Mouse (Mus musculus): ENCODE results near the gene Sh3bp5l.
"Not testable (repeated sequence)": the region's sequence is repeated elsewhere in the genome, so short reads cannot be mapped to it uniquely, and the experiment has no call there.

Gene Sh3bp5l

GRCm38 (mm10) chr11:58322824-58323569 lies 7.5 kb upstream of the Sh3bp5l start:
- ATAC-seq (ENCODE audit: low TSS enrichment), result peak; percentile 90

- peak; percentile 6; the same call in 1 of the 2 replicates for ATAC-seq (ENCODE audit: low TSS enrichment)
Observed at GRCm38 (mm10) chr11:58323570-58324340, 6.8 kb upstream of the Sh3bp5l start.

- ATAC-seq (ENCODE audit: low TSS enrichment), result no peak
Observed at GRCm38 (mm10) chr11:58324614-58325229, 5.8 kb upstream of the Sh3bp5l start.

DNA sequence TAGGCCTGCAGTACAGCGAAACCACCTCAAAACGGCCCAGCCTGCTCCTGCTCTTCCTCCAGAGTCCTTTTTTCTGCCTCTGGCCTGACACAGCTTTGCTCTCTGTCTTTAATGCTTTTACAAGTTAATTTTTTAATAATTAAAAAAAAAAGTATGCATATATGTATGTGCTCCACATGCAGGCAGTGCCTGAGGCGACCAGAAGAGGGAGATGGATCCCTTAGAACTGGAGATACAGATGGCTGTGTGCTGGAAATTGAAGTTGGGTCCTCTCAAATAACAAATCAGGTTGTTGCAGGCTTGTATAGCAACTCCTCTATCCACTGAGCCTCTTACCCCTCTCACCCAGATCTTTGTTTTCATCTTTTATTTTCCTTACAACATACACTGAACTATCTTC lies 3.7 kb upstream of the Sh3bp5l start:
- no peak for ATAC-seq (ENCODE audit: low TSS enrichment)

- ATAC-seq (ENCODE audit: low TSS enrichment), result peak; percentile 45
Observed at GRCm38 (mm10) chr11:58329906-58330275, 633 bp upstream of the Sh3bp5l start.

DNA sequence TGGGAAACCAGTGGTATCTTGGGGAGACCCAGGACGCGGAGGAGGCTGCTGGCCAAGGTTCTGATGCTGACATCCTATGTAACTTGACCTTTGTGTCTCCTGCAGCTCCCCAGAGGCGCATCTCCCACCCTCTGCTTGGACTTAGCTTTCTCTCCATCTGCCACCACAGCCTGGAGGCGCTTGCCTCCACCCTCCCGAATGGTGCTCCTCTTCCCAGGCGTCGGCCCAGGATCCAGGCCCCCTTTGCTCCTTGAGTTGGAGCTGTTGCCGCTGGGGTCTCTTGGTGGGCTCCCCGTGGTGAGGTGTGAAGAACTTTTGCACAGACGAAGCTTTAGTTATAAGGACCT lies 598 bp downstream of the Sh3bp5l start:
- 0 out of 2 replicates have a peak, but pooled peaks have one; percentile 2 for ATAC-seq (ENCODE audit: low TSS enrichment)

DNA sequence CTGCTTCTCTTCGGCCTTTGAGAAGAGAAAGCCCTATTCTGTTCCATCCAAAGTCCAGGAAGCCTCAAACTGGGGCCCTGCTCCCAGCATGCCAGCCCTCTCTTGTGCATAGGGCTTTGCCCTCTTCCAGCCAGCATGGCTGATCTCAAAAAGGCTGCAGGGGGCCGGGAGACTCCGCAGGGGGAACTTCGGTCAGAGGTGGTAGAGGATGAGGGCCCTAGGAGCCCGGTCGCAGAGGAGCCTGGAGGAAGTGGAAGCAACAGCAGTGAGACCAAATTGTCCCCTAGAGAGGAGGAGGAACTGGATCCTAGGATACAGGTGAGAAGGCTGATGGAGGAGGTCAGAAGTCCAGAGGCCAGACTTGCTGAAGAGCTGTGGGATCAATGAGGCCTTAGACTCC lies 1.0 kb downstream of the Sh3bp5l start:
- ATAC-seq (ENCODE audit: low TSS enrichment), result no peak

DNA sequence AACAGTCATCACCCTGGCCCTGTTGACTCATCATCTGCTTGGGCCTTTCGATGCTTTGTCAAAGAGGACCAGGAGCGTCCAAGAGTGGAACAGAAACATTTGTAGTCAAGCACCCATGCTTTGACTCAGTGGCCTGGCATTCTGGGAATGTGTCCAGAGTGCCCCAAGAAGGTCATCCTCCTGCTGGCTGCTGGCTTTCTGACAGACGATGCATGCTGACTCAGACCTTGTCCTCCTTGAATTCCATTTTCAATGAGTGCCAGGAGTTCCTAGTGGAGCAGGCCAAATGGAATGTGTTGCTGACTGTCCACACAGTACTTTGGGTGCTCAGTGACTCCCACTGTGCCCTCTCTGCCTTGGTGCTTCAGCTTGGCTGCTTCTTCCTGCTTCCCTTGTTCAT lies 4.2 kb downstream of the Sh3bp5l start:
- ATAC-seq (ENCODE audit: low TSS enrichment), result no peak

DNA sequence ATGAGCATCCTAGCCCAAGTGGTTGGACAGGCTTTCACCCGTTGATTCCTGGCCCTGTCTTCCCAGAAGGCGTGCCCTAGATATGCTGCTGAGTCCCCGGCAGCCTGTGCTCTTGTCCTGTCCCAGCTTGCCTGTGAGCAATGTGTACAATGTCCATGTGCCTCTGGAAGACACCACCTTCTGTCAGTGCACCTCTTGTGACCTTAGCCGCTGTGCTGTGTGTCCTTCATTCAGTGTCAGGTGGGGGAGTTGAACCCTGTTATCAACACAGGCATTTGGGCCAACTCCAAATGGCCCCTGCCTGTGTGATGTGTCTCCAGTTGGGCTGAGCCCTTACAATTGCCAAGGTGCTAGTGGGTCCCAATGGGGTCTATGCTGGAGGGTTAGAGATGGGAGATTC lies 16.2 kb downstream of the Sh3bp5l start:
- no peak for ATAC-seq (ENCODE audit: low TSS enrichment)

DNA sequence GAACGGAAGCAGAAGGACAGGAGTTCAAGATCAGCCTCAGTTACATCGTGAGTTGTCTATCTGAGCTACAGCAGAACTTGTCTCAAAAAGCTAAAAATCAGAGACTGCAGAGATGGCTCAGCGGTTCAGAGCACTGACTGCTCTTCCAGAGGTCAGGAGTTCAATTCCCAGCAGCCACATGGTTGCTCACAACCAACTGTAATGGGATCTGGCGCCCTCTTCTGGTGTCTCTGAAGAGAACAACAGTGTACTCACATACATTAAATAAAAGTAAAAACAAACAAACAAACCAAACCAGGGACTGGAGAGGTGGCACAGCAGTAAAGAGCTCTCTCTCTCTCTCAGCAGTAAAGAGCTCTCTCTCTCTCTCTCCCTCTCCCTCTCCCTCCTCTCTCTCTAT lies 20.1 kb downstream of the Sh3bp5l start:
- ATAC-seq (ENCODE audit: low TSS enrichment), result no peak

- ATAC-seq (ENCODE audit: low TSS enrichment), result no peak
Observed at GRCm38 (mm10) chr11:58351179-58351578, 20.7 kb downstream of the Sh3bp5l start.

GRCm38 (mm10) chr11:58352681-58353548 lies 22.4 kb downstream of the Sh3bp5l start:
- no peak for ATAC-seq (ENCODE audit: low TSS enrichment)

DNA sequence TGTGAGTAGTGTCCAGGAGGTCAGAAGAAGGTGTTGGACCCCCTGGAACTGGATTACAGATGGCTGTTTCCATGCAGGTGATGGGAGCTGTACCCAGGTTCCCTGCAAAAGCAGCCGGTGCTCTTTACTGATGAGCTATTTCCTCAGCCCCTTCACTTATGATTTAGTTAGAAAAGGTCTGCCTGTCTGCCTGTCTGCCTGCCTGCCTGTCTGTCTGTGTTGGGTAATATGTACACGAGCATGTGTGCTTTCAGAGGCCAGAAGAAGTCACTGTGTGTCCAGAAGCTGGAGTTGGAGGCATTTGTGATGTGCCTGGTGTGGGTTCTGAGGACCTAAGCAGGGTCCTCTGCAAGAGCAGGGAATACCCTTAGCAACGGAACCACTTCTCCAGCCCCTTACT lies 23.2 kb downstream of the Sh3bp5l start:
- ATAC-seq (ENCODE audit: low TSS enrichment), result no peak

- ATAC-seq (ENCODE audit: low TSS enrichment), result peak; percentile 89
Observed at GRCm38 (mm10) chr11:58354476-58354875, 24.0 kb downstream of the Sh3bp5l start.

- ATAC-seq (ENCODE audit: low TSS enrichment), result peak; percentile 86
Observed at GRCm38 (mm10) chr11:58354927-58355326, 24.4 kb downstream of the Sh3bp5l start.

GRCm38 (mm10) chr11:58357042-58357441 lies 26.5 kb downstream of the Sh3bp5l start:
- no peak for ATAC-seq (ENCODE audit: low TSS enrichment)

- no peak for ATAC-seq (ENCODE audit: low TSS enrichment)
Observed at GRCm38 (mm10) chr11:58357844-58358534, 27.5 kb downstream of the Sh3bp5l start.

DNA sequence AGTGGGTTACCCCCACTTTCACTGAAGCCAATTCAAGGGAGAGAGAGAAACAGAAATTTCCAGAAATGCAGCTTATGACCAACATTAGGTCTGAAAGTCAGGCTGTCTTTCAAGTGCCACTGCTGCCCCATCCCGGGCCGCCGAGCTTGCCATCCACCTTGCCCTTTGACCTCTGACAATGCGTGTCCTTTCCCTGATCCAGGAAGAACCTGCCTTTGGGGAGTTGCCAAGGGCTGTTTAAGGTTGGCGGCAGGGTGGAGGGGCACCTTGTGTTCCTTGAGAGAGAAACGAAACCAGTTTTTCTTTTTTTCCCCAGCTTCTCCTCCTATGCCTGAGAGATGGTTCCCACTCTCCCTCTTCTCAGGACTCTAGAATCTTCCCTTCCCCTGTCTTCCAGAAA lies 32.0 kb downstream of the Sh3bp5l start:
- ATAC-seq (ENCODE audit: low TSS enrichment), result not testable (repeated sequence)

GRCm38 (mm10) chr11:58364454-58364853 lies 33.9 kb downstream of the Sh3bp5l start:
- no peak for ATAC-seq (ENCODE audit: low TSS enrichment)

DNA sequence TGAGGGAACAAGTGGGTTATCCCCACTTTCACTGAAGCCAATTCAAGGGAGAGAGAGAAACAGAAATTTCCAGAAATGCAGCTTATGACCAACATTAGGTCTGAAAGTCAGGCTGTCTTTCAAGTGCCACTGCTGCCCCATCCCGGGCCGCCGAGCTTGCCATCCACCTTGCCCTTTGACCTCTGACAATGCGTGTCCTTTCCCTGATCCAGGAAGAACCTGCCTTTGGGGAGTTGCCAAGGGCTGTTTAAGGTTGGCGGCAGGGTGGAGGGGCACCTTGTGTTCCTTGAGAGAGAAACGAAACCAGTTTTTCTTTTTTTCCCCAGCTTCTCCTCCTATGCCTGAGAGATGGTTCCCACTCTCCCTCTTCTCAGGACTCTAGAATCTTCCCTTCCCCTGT lies 35.7 kb downstream of the Sh3bp5l start:
- not testable (repeated sequence) for ATAC-seq (ENCODE audit: low TSS enrichment)

DNA sequence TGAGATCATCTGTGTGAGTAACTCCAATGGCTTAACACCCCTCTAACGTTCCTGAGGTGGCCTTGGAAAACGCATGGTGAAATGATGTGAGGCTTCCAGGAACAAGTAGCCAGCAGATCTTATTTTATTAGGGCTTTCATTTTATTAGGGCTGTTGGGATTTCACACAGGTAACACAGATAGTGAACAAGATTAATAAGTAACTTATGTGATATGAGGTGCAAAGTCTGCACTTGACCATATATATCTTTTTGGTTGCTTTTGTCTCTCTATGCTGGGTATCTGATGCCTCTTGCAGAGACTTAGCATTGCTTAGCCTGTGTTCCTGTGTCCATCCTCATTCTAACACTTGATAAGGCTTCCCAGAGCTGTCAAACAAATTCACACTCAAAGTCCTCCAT lies 46.7 kb downstream of the Sh3bp5l start:
- ATAC-seq (ENCODE audit: low TSS enrichment), result no peak
